Mouse (Mus musculus) heart, postnatal 0 days (tissue): ENCODE measurements around the gene Pard3b. TPM values are rescaled to one million over a fixed set of nuclear protein-coding genes. Genes with fewer than 3 reads are reported as not detected.

ENCODE experiments used
- ATAC-seq: fragments of 200-750 bp; cut with Nextera tagmentation; 2 replicates; pipeline ENCODE4 v1.8.0; 2017; ENCODE audit warnings: low read depth, moderate number of reproducible peaks, moderate library complexity; ENCODE audit not compliant: insufficient read depth
- DNase-seq: peaks from one replicate; pipeline ENCODE4 v3.0.0-alpha.2; 2016; ENCODE audit warnings: low spot score
- H3K27ac ChIP-seq: fragments of 300-500 bp; sonication (generic); 2 replicates; pipeline ENCODE4 v1.5.1; 2014; ENCODE audit warnings: low read depth, mild to moderate bottlenecking
- H3K27me3 ChIP-seq: fragments of 300-500 bp; sonication (generic); 2 replicates; pipeline ENCODE4 v1.6.1; 2014; ENCODE audit warnings: low read length, mixed read lengths; ENCODE audit not compliant: control insufficient read depth, insufficient read depth
- H3K36me3 ChIP-seq: fragments of 300-500 bp; sonication (generic); replicated peaks from 2 replicates; pipeline ENCODE4 v1.6.1; 2014; ENCODE audit warnings: low read length, mixed read lengths; ENCODE audit not compliant: control insufficient read depth, insufficient read depth
- H3K4me1 ChIP-seq: fragments of 300-500 bp; sonication (generic); 2 replicates; pipeline ENCODE4 v1.6.1; 2014; ENCODE audit warnings: antibody characterized with exemption; ENCODE audit not compliant: control insufficient read depth, insufficient read depth
- H3K4me2 ChIP-seq: fragments of 300-500 bp; sonication (generic); 2 replicates; pipeline ENCODE4 v1.6.1; 2014; ENCODE audit warnings: low read depth, mild to moderate bottlenecking, low read length, moderate library complexity
- H3K4me3 ChIP-seq: fragments of 300-500 bp; sonication (generic); 2 replicates; pipeline ENCODE4 v1.5.1; 2014; ENCODE audit warnings: low read depth, low read length
- H3K9ac ChIP-seq: fragments of 300-500 bp; sonication (generic); replicated peaks from 2 replicates; pipeline ENCODE4 v1.6.1; 2014; ENCODE audit warnings: low read depth, low read length, mixed read lengths
- H3K9me3 ChIP-seq: fragments of 300-500 bp; sonication (generic); replicated peaks from 2 replicates; pipeline ENCODE4 v1.6.1; 2016; ENCODE audit warnings: low read length; ENCODE audit not compliant: control insufficient read depth
- CTCF ChIP-seq: IDR thresholded peaks from 2 replicates; pipeline ENCODE4 v1.5.1; 2016; ENCODE audit warnings: antibody characterized with exemption, control low read depth, low read depth
- EP300 ChIP-seq: IDR thresholded peaks from 2 replicates; pipeline ENCODE4 v1.6.1; 2016; ENCODE audit warnings: antibody characterized with exemption, low read depth
- WGBS: fragments of 180-500 bp; shearing (Covaris S2); extraction: QIAGEN DNeasy Blood & Tissue Kit; methylation state at CpG from one replicate; pipeline ENCODE4 v1.1.7; 2014; 5-methylcytosine and 5-hydroxymethylcytosine counted together
- polyA plus RNA-seq: library from polyadenylated mRNA; unstranded; fragments of >200 nt; fragmentation: Nextera tagmentation; extraction: Ambion mirVana; gene quantifications from 2 replicates; pipeline ENCODE4 v1.2.1, GENCODE M21; 2015
- total RNA-seq: library from RNA; depleted of rRNA; stranded (reverse); fragments of >200 nt; gene quantifications from 2 replicates; pipeline ENCODE4 v1.2.3, GENCODE M21; 2014; ENCODE audit warnings: low replicate concordance

The Pard3b gene
- total and polyA plus RNA-seq, 2 experiments from 2014 or later, result 8.4 to 8.9 TPM

DNA sequence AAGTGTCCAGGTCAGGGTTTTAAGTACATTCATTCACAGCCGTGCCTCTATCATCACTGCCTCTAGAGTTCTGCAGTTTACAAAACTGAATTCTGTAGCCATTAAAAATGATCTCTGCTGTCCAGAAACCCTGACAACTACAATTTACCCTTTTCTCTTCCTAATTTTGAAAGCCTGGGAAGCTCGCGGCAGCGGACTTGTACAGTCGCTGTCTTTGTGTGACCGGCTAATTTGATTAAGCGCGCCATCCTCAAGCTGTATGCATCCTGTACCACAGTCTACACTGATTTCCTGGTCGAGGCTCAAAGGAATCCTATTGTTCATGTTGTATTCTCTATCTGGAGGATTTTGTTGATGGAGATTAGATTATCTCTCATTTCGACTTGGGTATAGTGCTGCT, 448.8 kb downstream of the Pard3b start:
- Histone ChIP-seq H3K9ac (no peak overlapping the region), H3K27me3 (no peaks in the 10 kb centered on the region), H3K4me1 (no peaks in the 10 kb centered on the region), H3K36me3 (no peaks in the 10 kb centered on the region), H3K9me3 (no peaks in the 10 kb centered on the region), H3K27ac (no peak overlapping the region), H3K4me3 (no peak overlapping the region), H3K4me2 (no peak overlapping the region)
- DNase-seq, result no peak
- no peak for ATAC-seq
- 77% methylated on average over 10 of the region's 10 CpGs for WGBS
- TF ChIP-seq CTCF (no peak), EP300 (no peak)

DNA sequence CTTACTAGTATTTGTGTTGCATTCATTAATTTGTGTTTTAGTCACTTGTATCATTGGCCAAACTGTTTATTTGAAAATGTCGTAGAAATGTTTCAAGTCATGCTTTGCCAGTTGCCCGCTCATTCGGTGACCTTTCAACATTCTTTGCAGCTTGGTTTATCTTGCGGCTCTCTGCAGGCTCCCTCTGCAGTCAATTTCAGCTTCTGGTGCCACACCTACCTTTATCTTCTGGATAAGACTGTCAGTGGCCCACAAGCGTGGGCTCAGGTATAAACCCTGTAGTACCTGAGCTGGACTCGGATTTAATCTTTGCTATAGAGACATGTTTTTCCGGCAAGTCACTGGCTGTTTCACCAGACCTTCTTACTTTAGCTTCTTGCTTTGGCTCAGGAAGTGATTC, 456.3 kb downstream of the Pard3b start:
- Histone ChIP-seq H3K36me3 (no peaks in the 10 kb centered on the region), H3K27me3 (no peaks in the 10 kb centered on the region), H3K4me3 (no peak overlapping the region), H3K9ac (no peak overlapping the region), H3K9me3 (no peaks in the 10 kb centered on the region), H3K4me2 (no peak overlapping the region), H3K4me1 (no peaks in the 10 kb centered on the region), H3K27ac (no peak overlapping the region)
- TF ChIP-seq EP300 (no peak), CTCF (no peak)
- 46% methylated on average over 7 of the region's 7 CpGs for WGBS
- ATAC-seq (no peak), DNase-seq (no peak)

DNA sequence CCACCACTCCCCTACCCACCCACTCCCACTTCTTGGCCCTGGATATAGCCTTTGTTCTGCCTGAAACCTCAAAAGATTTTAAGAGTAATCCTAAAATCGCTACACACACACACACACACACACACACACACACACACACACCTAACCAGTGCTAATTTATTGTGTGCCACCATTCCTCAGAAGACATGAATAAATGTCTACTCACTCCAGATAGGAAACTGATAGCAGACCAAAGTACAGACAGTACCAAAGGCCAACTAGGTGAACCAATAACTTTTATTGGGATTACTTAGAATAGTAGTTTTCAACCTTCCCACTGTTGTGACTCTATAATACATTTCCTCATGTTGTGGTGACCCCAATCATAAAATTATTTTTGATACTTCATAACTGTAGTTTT, 483.8 kb downstream of the Pard3b start:
- no peak for ATAC-seq
- Histone ChIP-seq H3K9me3 (no peaks in the 10 kb centered on the region), H3K4me2 (no peak overlapping the region), H3K4me1 (no peaks in the 10 kb centered on the region), H3K27ac (no peak overlapping the region), H3K27me3 (no peaks in the 10 kb centered on the region), H3K9ac (no peak overlapping the region), H3K36me3 (no peaks in the 10 kb centered on the region), H3K4me3 (no peak overlapping the region)
- 100% methylated on average over 1 of the region's 1 CpGs for WGBS
- TF ChIP-seq CTCF (no peak), EP300 (no peak)
- DNase-seq, result no peak

- no peaks in the 10 kb centered on the region for H3K27me3 ChIP-seq
- TF ChIP-seq CTCF (no peak), EP300 (no peak)
- no peak overlapping the region for H3K27ac ChIP-seq
- H3K4me2 ChIP-seq, result no peak overlapping the region
- no peaks in the 10 kb centered on the region for H3K4me1 ChIP-seq
- DNase-seq (no peak), ATAC-seq (no peak)
- H3K4me3 ChIP-seq, result no peak overlapping the region
- no peak overlapping the region for H3K9ac ChIP-seq
- H3K9me3 ChIP-seq, result no peaks in the 10 kb centered on the region
- H3K36me3 ChIP-seq, result no peaks in the 10 kb centered on the region
- WGBS, result 91% methylated on average over 2 of the region's 2 CpGs
Measured at GRCm38 (mm10) chr1:62129186-62129585, 490.6 kb downstream of the Pard3b start.

DNA sequence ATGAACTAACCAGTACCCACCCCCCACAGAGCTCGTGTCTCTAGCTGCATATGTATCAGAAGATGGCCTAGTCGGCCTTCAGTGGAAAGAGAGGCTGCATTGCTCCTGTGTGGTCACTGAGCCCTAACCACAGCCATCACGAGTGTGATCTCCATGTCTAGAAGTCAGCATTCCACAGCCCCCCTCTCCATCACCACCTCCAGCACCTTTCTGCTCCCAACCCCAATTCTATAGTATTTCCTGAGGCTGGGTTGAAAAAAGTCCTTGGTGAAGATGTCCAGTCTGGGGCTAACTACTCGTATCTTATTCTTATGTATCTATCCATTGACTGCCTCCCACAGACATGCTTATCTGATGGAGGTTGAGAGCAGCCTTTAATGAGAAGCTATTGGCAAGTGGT, 509.5 kb downstream of the Pard3b start:
- no peaks in the 10 kb centered on the region for H3K36me3 ChIP-seq
- no peaks in the 10 kb centered on the region for H3K9me3 ChIP-seq
- no peak for TF ChIP-seq CTCF
- no peak for TF ChIP-seq EP300
- H3K4me1 ChIP-seq, result no peaks in the 10 kb centered on the region
- WGBS, result 71% methylated on average over 4 of the region's 4 CpGs
- H3K4me2 ChIP-seq, result no peak overlapping the region
- no peak overlapping the region for H3K27ac ChIP-seq
- H3K27me3 ChIP-seq, result no peaks in the 10 kb centered on the region
- no peak overlapping the region for H3K9ac ChIP-seq
- no peak overlapping the region for H3K4me3 ChIP-seq
- ATAC-seq (no peak), DNase-seq (no peak)

DNA sequence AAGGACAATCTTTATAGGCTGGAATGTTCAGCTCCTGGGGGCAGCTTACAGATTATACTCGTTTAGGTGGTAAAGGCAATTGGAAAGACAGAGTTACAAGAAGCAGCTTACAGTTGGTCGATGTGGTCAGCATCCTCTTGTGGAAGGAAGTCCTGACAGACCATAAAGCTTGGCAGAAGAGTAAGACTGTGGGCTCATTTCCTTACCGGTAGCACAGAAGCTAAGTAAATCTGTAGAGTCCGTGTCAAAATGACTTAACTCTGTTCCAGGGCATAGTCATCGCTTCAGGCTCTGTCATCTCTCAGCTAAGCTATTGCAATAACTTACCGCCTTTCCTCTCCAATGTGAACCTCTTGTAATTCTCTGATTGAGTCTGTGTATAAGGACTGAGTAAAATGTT, 510.2 kb downstream of the Pard3b start:
- H3K9ac ChIP-seq, result no peak overlapping the region
- no peak for DNase-seq
- no peak for ATAC-seq

More for the DNA sequence above, 510.2 kb downstream of the Pard3b start:
- Histone ChIP-seq H3K27ac (no peak overlapping the region), H3K36me3 (no peaks in the 10 kb centered on the region), H3K4me3 (no peak overlapping the region), H3K4me2 (no peak overlapping the region), H3K9me3 (no peaks in the 10 kb centered on the region), H3K27me3 (no peaks in the 10 kb centered on the region), H3K4me1 (no peaks in the 10 kb centered on the region)
- WGBS, result 68% methylated on average over 6 of the region's 6 CpGs
- no peak for TF ChIP-seq EP300
- no peak for TF ChIP-seq CTCF
